Mouse (Mus musculus) liver, adult 2 months (tissue): ENCODE results near the gene Abcc3. TPM values are rescaled to one million over a fixed set of nuclear protein-coding genes. Genes with fewer than 3 reads are reported as not detected.

Source experiments
- DNase-seq: peaks from one replicate; pipeline ENCODE4 v3.0.0-alpha.2; 2011; ENCODE audit warnings: low read depth, low spot score; ENCODE audit errors: extremely low read depth
- H3K27ac ChIP-seq: fragments of 200-500 bp; replicated peaks from 2 replicates; pipeline ENCODE4 v1.5.1; 2012; ENCODE audit warnings: low read depth, mild to moderate bottlenecking, control low read depth, inconsistent platforms, low read length; ENCODE audit not compliant: insufficient read depth
- H3K27me3 ChIP-seq: fragments of 200-500 bp; 2 replicates; pipeline ENCODE4 v1.6.1; 2012; ENCODE audit warnings: mild to moderate bottlenecking, moderate library complexity, low read length, inconsistent platforms; ENCODE audit not compliant: control insufficient read depth, insufficient read depth
- H3K36me3 ChIP-seq: fragments of 200-500 bp; 2 replicates; pipeline ENCODE4 v1.6.1; 2012; ENCODE audit warnings: low read length, inconsistent platforms; ENCODE audit not compliant: control insufficient read depth, insufficient read depth
- H3K4me1 ChIP-seq: fragments of 200-500 bp; 2 replicates; pipeline ENCODE4 v1.6.1; 2011; ENCODE audit warnings: low read length; ENCODE audit not compliant: control insufficient read depth, insufficient read depth
- H3K4me3 ChIP-seq: fragments of 200-500 bp; 2 replicates; pipeline ENCODE4 v1.5.1; 2011; ENCODE audit warnings: low read depth, mild to moderate bottlenecking, control low read depth, low read length, moderate library complexity; ENCODE audit not compliant: insufficient read depth
- H3K79me2 ChIP-seq: fragments of 200-500 bp; 2 replicates; pipeline ENCODE4 v1.6.1; 2012; ENCODE audit warnings: inconsistent platforms, mild to moderate bottlenecking, low read length, moderate library complexity; ENCODE audit not compliant: control insufficient read depth, insufficient read depth
- H3K9ac ChIP-seq: fragments of 200-500 bp; 2 replicates; pipeline ENCODE4 v1.6.1; 2012; ENCODE audit warnings: low read depth, mild to moderate bottlenecking, control low read depth, inconsistent platforms, low read length
- CTCF ChIP-seq: fragments of 200-500 bp; IDR thresholded peaks from 2 replicates; pipeline ENCODE4 v1.5.1; 2011; ENCODE audit warnings: low read depth, low read length, control low read depth
- POLR2A ChIP-seq: fragments of 200-500 bp; IDR thresholded peaks from 2 replicates; pipeline ENCODE4 v1.6.1; 2011; ENCODE audit warnings: low read length, control low read depth; ENCODE audit not compliant: insufficient read depth; ENCODE audit errors: extremely low read depth
- WGBS: fragments of 180-500 bp; shearing (Covaris S2); methylation state at CpG from one replicate; pipeline ENCODE4 v1.1.7; 2018; 5-methylcytosine and 5-hydroxymethylcytosine counted together
- polyA plus RNA-seq: library from polyadenylated mRNA; depleted of rRNA; stranded (reverse); fragments of >200 nt; gene quantifications from 2 replicates; pipeline ENCODE4 v1.2.3, GENCODE M21; 2012
- total RNA-seq: library from RNA; depleted of rRNA; stranded (reverse); fragments of >200 nt; gene quantifications from 2 replicates; pipeline ENCODE4 v1.2.3, GENCODE M21; 2014

Abcc3 gene
- total and polyA plus RNA-seq, 2 experiments, result 180 to 292 TPM

GRCm38 (mm10) chr11:94347063-94347575 is 45.7 kb downstream of the Abcc3 start:
- Histone ChIP-seq H3K9ac (0 out of 2 replicates have a peak overlapping the region, but pooled peaks have one; percentile 22), H3K79me2 (no peaks in the 10 kb centered on the region), H3K27me3 (no peaks in the 10 kb centered on the region), H3K36me3 (peaks cover 13% of the 10 kb centered on the region; the same call in 1 of the 2 replicates), H3K4me1 (peaks cover 18% of the 10 kb centered on the region), H3K4me3 (no peak overlapping the region), H3K27ac (peak overlapping the region; percentile 90)
- 25% methylated on average over 7 of the region's 7 CpGs for WGBS
- peak; percentile 97 for DNase-seq
- no peak for TF ChIP-seq CTCF

DNA sequence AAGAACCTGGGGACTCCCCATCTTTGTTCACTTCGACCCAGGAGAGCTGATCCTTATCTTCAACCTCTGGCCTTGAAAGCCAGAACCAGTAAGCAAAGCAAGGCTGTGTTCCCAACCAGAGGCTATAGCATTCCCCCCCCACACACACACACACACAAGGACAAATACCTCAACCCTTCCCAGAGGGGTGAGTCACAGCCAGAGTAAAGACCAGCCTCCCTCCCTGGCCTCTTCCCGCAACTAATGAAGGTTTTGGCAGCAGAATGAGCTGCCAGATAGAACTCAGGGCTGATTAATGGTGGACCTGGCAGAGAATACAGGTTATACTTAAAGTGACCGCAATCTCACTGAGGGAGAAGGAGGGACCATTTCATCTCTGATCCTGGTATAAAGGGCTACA is 46.2 kb downstream of the Abcc3 start:
- Histone ChIP-seq H3K79me2 (no peaks in the 10 kb centered on the region), H3K4me1 (peaks cover 23% of the 10 kb centered on the region), H3K27me3 (no peaks in the 10 kb centered on the region), H3K9ac (0 out of 2 replicates have a peak overlapping the region, but pooled peaks have one; percentile 22), H3K4me3 (no peak overlapping the region), H3K36me3 (peaks cover 13% of the 10 kb centered on the region; the same call in 1 of the 2 replicates), H3K27ac (peak overlapping the region; percentile 90)
- TF ChIP-seq CTCF (no peak), POLR2A (no peak)
- DNase-seq, result peak; percentile 41
- WGBS, result 26% methylated on average over 3 of the region's 3 CpGs

GRCm38 (mm10) chr11:94345926-94346325 is 46.9 kb downstream of the Abcc3 start:
- 91% methylated on average over 10 of the region's 10 CpGs for WGBS
- Histone ChIP-seq H3K36me3 (peaks cover 13% of the 10 kb centered on the region; the same call in 1 of the 2 replicates), H3K79me2 (no peaks in the 10 kb centered on the region)

DNA sequence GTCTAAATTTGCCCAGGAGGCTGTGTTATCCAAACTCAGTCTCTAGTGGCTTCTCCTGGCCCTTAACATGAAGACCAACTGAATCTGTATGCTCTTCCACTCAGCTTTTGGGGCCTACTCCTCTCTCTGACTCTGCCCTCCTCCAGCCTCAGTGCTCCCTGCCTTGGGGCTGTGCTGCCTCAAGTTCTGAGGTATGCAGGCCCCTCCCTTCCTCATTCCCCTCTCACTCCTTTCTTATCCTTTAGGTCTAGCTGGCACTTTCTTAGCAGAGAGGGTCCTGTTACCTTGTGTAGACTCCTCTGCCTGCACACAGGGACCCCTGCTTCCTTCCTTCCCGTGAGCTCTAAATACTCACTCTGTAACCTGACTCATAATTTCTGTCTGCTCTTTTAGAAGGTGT is 48.3 kb downstream of the Abcc3 start:
- Histone ChIP-seq H3K9ac (no peak overlapping the region), H3K27ac (no peak overlapping the region), H3K36me3 (peaks cover 8% of the 10 kb centered on the region; the same call in 1 of the 2 replicates), H3K27me3 (no peaks in the 10 kb centered on the region), H3K79me2 (no peaks in the 10 kb centered on the region), H3K4me3 (no peak overlapping the region), H3K4me1 (peaks cover 27% of the 10 kb centered on the region)
- DNase-seq, result no peak
- 88% methylated on average over 1 of the region's 1 CpGs for WGBS
- no peak for TF ChIP-seq POLR2A
- TF ChIP-seq CTCF, result no peak

More at GRCm38 (mm10) chr11:94345926-94346325, 46.9 kb downstream of the Abcc3 start:
- H3K4me1 ChIP-seq, result peaks cover 25% of the 10 kb centered on the region
- H3K27ac ChIP-seq, result peak overlapping the region; percentile 29; the same call in 1 of the 2 replicates
- H3K4me3 ChIP-seq, result no peak overlapping the region
- no peaks in the 10 kb centered on the region for H3K27me3 ChIP-seq
- TF ChIP-seq POLR2A, result no peak
- no peak overlapping the region for H3K9ac ChIP-seq
- no peak for DNase-seq

GRCm38 (mm10) chr11:94343955-94344358 is 48.8 kb downstream of the Abcc3 start:
- 78% methylated on average over 5 of the region's 5 CpGs for WGBS
- peaks cover 10% of the 10 kb centered on the region; the same call in 1 of the 2 replicates for H3K36me3 ChIP-seq
- no peak overlapping the region for H3K4me3 ChIP-seq
- no peaks in the 10 kb centered on the region for H3K27me3 ChIP-seq
- no peaks in the 10 kb centered on the region for H3K79me2 ChIP-seq
- peaks cover 27% of the 10 kb centered on the region for H3K4me1 ChIP-seq
- H3K9ac ChIP-seq, result no peak overlapping the region
- no peak overlapping the region for H3K27ac ChIP-seq
- no peak for DNase-seq
- TF ChIP-seq POLR2A (no peak), CTCF (no peak)

DNA sequence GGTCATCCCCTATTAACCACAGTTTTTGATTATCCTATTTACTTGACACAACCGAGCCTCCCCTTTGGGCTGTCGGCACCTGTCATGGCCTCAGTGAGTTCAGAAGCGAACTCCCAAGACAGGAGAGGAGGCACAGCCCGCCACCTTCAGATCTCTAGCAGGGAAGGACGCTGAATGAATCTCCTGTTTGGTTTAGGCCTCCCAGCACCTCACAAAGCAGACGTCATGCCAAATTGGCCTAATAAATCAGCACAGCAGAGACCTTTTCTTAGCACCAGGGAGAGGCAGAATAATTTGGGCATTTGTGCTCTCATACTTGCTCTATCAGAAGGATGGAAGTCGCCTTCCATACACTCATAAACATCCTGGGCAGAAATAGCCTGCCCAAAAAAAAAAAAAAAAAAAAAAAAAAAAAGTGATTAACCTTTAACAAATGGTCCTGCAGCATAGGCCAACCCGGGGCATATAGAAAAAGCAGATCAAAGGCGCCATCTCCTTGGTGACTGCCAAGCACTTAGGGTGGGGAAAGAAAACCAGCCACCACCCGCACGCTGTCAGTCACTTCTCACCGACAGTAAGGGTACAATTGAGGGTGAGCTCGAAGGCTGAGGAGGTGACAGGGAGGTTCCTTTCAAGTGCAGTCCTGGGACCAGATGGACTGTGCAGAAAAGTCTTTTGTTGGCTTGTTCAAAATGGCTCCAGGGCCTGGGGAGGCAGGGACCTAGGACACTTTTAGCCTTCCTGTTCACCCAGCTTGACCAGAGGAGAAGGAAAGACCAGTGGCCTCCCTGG is 50.5 kb downstream of the Abcc3 start:
- Histone ChIP-seq H3K4me3 (no peak overlapping the region), H3K27ac (peak overlapping the region; percentile 68), H3K79me2 (no peaks in the 10 kb centered on the region), H3K9ac (peak overlapping the region; percentile 44), H3K4me1 (peaks cover 21% of the 10 kb centered on the region), H3K36me3 (peaks cover 16% of the 10 kb centered on the region; the same call in 1 of the 2 replicates), H3K27me3 (no peaks in the 10 kb centered on the region)
- no peak for DNase-seq
- TF ChIP-seq POLR2A, result no peak
- TF ChIP-seq CTCF, result no peak
- WGBS, result 60% methylated on average over 13 of the region's 13 CpGs
